Mouse (Mus musculus) cerebral cortex, adult 2 months (tissue): Measurements from ENCODE around the gene Abca4.

Experiments
- WGBS: fragments of 180-500 bp; shearing (Covaris S2); methylation state at CpG from one replicate; pipeline ENCODE4 v1.1.7; 2018; 5-methylcytosine and 5-hydroxymethylcytosine counted together

Abca4 gene

GRCm38 (mm10) chr3:122210846-122211245, 166.6 kb downstream of the Abca4 start:
- 81% methylated on average over 7 of the region's 7 CpGs for WGBS

GRCm38 (mm10) chr3:122211446-122212125, 167.3 kb downstream of the Abca4 start:
- 82% methylated on average over 13 of the region's 13 CpGs for WGBS

GRCm38 (mm10) chr3:122221240-122222036, 177.2 kb downstream of the Abca4 start:
- 94% methylated on average over 3 of the region's 3 CpGs for WGBS

GRCm38 (mm10) chr3:122226972-122227371, 182.7 kb downstream of the Abca4 start:
- WGBS: 55% methylated on average over 6 of the region's 6 CpGs
